Mouse (Mus musculus): ENCODE data around the gene Mta1.

Mta1 gene

GRCm38 (mm10) chr12:113134502-113134901 is 36.4 kb downstream of the Mta1 start:
- DNase-seq: no peak

- no peak for DNase-seq
Observed at GRCm38 (mm10) chr12:113135401-113135800, 37.3 kb downstream of the Mta1 start.

- no peak for DNase-seq
Observed at GRCm38 (mm10) chr12:113136492-113137020, 38.5 kb downstream of the Mta1 start.

- no peak for DNase-seq
Observed at GRCm38 (mm10) chr12:113137260-113138213, 39.5 kb downstream of the Mta1 start.

GRCm38 (mm10) chr12:113138291-113138690 is 40.2 kb downstream of the Mta1 start:
- DNase-seq: no peak

- peak; percentile 61 to 86 for DNase-seq
Observed at GRCm38 (mm10) chr12:113138901-113139864, 41.1 kb downstream of the Mta1 start.

- peak; percentile 87 to 94 for DNase-seq
Observed at GRCm38 (mm10) chr12:113139908-113140615, 42.0 kb downstream of the Mta1 start, which contains the start of gene Crip2. Crip2 (plus strand) TSS chr12:113140236.

GRCm38 (mm10) chr12:113140616-113141411 is 42.7 kb downstream of the Mta1 start:
- peak; percentile 55 to 71 for DNase-seq

- peak; percentile 75 to 81 for DNase-seq
Observed at GRCm38 (mm10) chr12:113141531-113141973, 43.5 kb downstream of the Mta1 start.

GRCm38 (mm10) chr12:113142021-113142975 is 44.2 kb downstream of the Mta1 start:
- DNase-seq: peak; percentile 85 to 93

GRCm38 (mm10) chr12:113143164-113143563 is 45.1 kb downstream of the Mta1 start:
- DNase-seq: no peak

GRCm38 (mm10) chr12:113144001-113144756 is 46.1 kb downstream of the Mta1 start:
- DNase-seq: peak; percentile 67 to 68

GRCm38 (mm10) chr12:113144886-113145285 is 46.8 kb downstream of the Mta1 start:
- DNase-seq: no peak

- peak in 1 of 2 experiments; percentile 44 for DNase-seq
Observed at GRCm38 (mm10) chr12:113145591-113145990, 47.5 kb downstream of the Mta1 start.

GRCm38 (mm10) chr12:113146112-113147057 is 48.3 kb downstream of the Mta1 start, which contains the start of gene Crip1:
Crip1 (plus strand) TSS chr12:113146316.
- peak; percentile 84 to 86 for DNase-seq

GRCm38 (mm10) chr12:113147481-113147880 is 49.4 kb downstream of the Mta1 start:
- peak in 1 of 2 experiments; percentile 56 for DNase-seq

GRCm38 (mm10) chr12:113148381-113149035 is 50.4 kb downstream of the Mta1 start:
- DNase-seq: peak; percentile 44 to 54
